Mouse (Mus musculus) cerebellum, adult 2 months (tissue): ENCODE measurements around the gene Pank4.

ENCODE experiments used
- CTCF ChIP-seq: fragments of 200-500 bp; IDR thresholded peaks from 2 replicates; pipeline ENCODE4 v1.5.1; 2011; ENCODE audit warnings: low read depth, mild to moderate bottlenecking, control low read depth, low read length, moderate library complexity, borderline replicate concordance; ENCODE audit not compliant: insufficient read depth
- POLR2A ChIP-seq: fragments of 200-500 bp; IDR thresholded peaks from 2 replicates; pipeline ENCODE4 v1.6.1; 2011; ENCODE audit warnings: low read length, control low read depth, borderline replicate concordance; ENCODE audit not compliant: insufficient read depth

DNA sequence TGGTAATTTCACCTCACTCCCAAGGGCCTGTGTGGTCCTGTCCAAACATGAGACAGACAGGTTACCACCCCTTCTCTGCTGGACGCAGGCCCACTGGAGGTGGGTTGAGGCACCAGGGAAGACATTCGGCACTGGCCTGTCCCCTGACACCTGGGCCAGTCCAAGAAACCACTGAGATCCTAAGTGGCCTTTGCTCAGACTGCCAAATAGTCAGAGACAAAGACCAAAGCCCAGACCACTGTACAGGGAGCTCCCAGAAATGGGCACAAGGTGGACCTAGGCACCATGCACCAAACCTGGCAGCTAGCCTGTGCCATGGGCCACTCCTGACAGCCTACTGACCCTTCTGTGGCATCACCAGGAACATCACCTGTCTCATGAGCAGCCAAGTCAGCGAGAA, 45.3 kb downstream of the Pank4 start:
- TF ChIP-seq POLR2A, result no peak
- no peak for TF ChIP-seq CTCF
